Mouse (Mus musculus): ENCODE data around the gene Gm12216. TPM values are rescaled to one million over a fixed set of nuclear protein-coding genes. Genes with fewer than 3 reads are reported as not detected.
A peak's percentile ranks its signal among the peaks of the same experiment; 100 is the strongest.

Gene Gm12216
- polyA plus RNA-seq, 1 experiment from 2014 or later = 1.9 TPM

- H3K9ac ChIP-seq (ENCODE audit: low read length) = no peak overlapping the region
- H3K27ac ChIP-seq (replicated peaks) = no peak overlapping the region
- H3K4me1 ChIP-seq (replicated peaks; ENCODE audit: control insufficient read depth, insufficient read depth) = no peaks in the 10 kb centered on the region
- no peak for DNase-seq (ENCODE audit: low spot score)
- H3K4me2 ChIP-seq (replicated peaks; ENCODE audit: low read depth) = no peak overlapping the region
- H3K36me3 ChIP-seq (ENCODE audit: control insufficient read depth, insufficient read depth, low read length) = no peaks in the 10 kb centered on the region
- no peak overlapping the region for H3K4me3 ChIP-seq (ENCODE audit: low read depth, low read length)
- ATAC-seq (ENCODE audit: low FRiP score, low TSS enrichment) = no peak
- TF ChIP-seq EP300 (optimal IDR thresholded peaks at IDR 0.05) (no peak), CTCF (IDR thresholded peaks at IDR 0.05; ENCODE audit: low read depth) (no peak)
- 95% methylated on average over 6 of the region's 6 CpGs for WGBS
- no peaks in the 10 kb centered on the region for H3K27me3 ChIP-seq (ENCODE audit: control insufficient read depth, insufficient read depth, low read length)
- H3K9me3 ChIP-seq (ENCODE audit: control insufficient read depth, low read length) = no peaks in the 10 kb centered on the region
These were observed 40.9 kb upstream of the Gm12216 start for GRCm38 (mm10) chr11:53899981-53900380.

- DNase-seq (ENCODE audit: low spot score) (no peak), ATAC-seq (ENCODE audit: low FRiP score, low TSS enrichment) (no peak)
- no peak overlapping the region for H3K4me2 ChIP-seq (replicated peaks; ENCODE audit: low read depth)
- H3K4me3 ChIP-seq (ENCODE audit: low read depth, low read length) = no peak overlapping the region
- TF ChIP-seq EP300 (optimal IDR thresholded peaks at IDR 0.05) = no peak
- no peak for TF ChIP-seq CTCF (IDR thresholded peaks at IDR 0.05; ENCODE audit: low read depth)
- H3K27ac ChIP-seq (replicated peaks) = no peak overlapping the region
- no peak overlapping the region for H3K9ac ChIP-seq (ENCODE audit: low read length)
- H3K27me3 ChIP-seq (ENCODE audit: control insufficient read depth, insufficient read depth, low read length) = no peaks in the 10 kb centered on the region
- H3K4me1 ChIP-seq (replicated peaks; ENCODE audit: control insufficient read depth, insufficient read depth) = no peaks in the 10 kb centered on the region
- no peaks in the 10 kb centered on the region for H3K9me3 ChIP-seq (ENCODE audit: control insufficient read depth, low read length)
- no peaks in the 10 kb centered on the region for H3K36me3 ChIP-seq (ENCODE audit: control insufficient read depth, insufficient read depth, low read length)
- WGBS = 43% methylated on average over 3 of the region's 3 CpGs
These were observed 39.9 kb upstream of the Gm12216 start for GRCm38 (mm10) chr11:53899004-53899403.

- no peak overlapping the region for H3K9ac ChIP-seq (ENCODE audit: low read length)
- H3K4me3 ChIP-seq (ENCODE audit: low read depth, low read length) = no peak overlapping the region
- H3K4me1 ChIP-seq (replicated peaks; ENCODE audit: control insufficient read depth, insufficient read depth) = no peaks in the 10 kb centered on the region
- H3K27ac ChIP-seq (replicated peaks) = no peak overlapping the region
- no peak for TF ChIP-seq CTCF (IDR thresholded peaks at IDR 0.05; ENCODE audit: low read depth)
- TF ChIP-seq EP300 (optimal IDR thresholded peaks at IDR 0.05) = no peak
- no peak overlapping the region for H3K4me2 ChIP-seq (replicated peaks; ENCODE audit: low read depth)
- no peaks in the 10 kb centered on the region for H3K36me3 ChIP-seq (ENCODE audit: control insufficient read depth, insufficient read depth, low read length)
- no peaks in the 10 kb centered on the region for H3K9me3 ChIP-seq (ENCODE audit: control insufficient read depth, low read length)
- ATAC-seq (ENCODE audit: low FRiP score, low TSS enrichment) = no peak
- WGBS = 64% methylated on average over 6 of the region's 6 CpGs
- DNase-seq (ENCODE audit: low spot score) = no peak
- H3K27me3 ChIP-seq (ENCODE audit: control insufficient read depth, insufficient read depth, low read length) = no peaks in the 10 kb centered on the region
These were observed 37.9 kb upstream of the Gm12216 start for GRCm38 (mm10) chr11:53896935-53897334.

GRCm38 (mm10) chr11:53893451-53893850, 34.4 kb upstream of the Gm12216 start:
- Histone ChIP-seq H3K36me3 (ENCODE audit: control insufficient read depth, insufficient read depth, low read length) (no peaks in the 10 kb centered on the region), H3K27ac (replicated peaks) (peak overlapping the region; percentile 67; the same call in 1 of the 2 replicates), H3K27me3 (ENCODE audit: control insufficient read depth, insufficient read depth, low read length) (no peaks in the 10 kb centered on the region), H3K4me2 (replicated peaks; ENCODE audit: low read depth) (no peak overlapping the region), H3K9me3 (ENCODE audit: control insufficient read depth, low read length) (no peaks in the 10 kb centered on the region), H3K4me3 (ENCODE audit: low read depth, low read length) (no peak overlapping the region), H3K9ac (ENCODE audit: low read length) (no peak overlapping the region), H3K4me1 (replicated peaks; ENCODE audit: control insufficient read depth, insufficient read depth) (no peaks in the 10 kb centered on the region)
- ATAC-seq (ENCODE audit: low FRiP score, low TSS enrichment) (no peak), DNase-seq (ENCODE audit: low spot score) (no peak)
- TF ChIP-seq CTCF (IDR thresholded peaks at IDR 0.05; ENCODE audit: low read depth) (no peak), EP300 (optimal IDR thresholded peaks at IDR 0.05) (no peak)
- WGBS = 52% methylated on average over 2 of the region's 2 CpGs

GRCm38 (mm10) chr11:53892716-53893416, 33.8 kb upstream of the Gm12216 start:
- DNase-seq (ENCODE audit: low spot score) = peak; percentile 68
- Histone ChIP-seq H3K4me3 (ENCODE audit: low read depth, low read length) (no peak overlapping the region), H3K9ac (ENCODE audit: low read length) (no peak overlapping the region), H3K9me3 (ENCODE audit: control insufficient read depth, low read length) (no peaks in the 10 kb centered on the region), H3K4me2 (replicated peaks; ENCODE audit: low read depth) (no peak overlapping the region), H3K27me3 (ENCODE audit: control insufficient read depth, insufficient read depth, low read length) (no peaks in the 10 kb centered on the region), H3K36me3 (ENCODE audit: control insufficient read depth, insufficient read depth, low read length) (no peaks in the 10 kb centered on the region), H3K4me1 (replicated peaks; ENCODE audit: control insufficient read depth, insufficient read depth) (no peaks in the 10 kb centered on the region), H3K27ac (replicated peaks) (peak overlapping the region; percentile 67; the same call in 1 of the 2 replicates)
- no peak for ATAC-seq (ENCODE audit: low FRiP score, low TSS enrichment)
- TF ChIP-seq CTCF (IDR thresholded peaks at IDR 0.05; ENCODE audit: low read depth) = no peak
- no peak for TF ChIP-seq EP300 (optimal IDR thresholded peaks at IDR 0.05)
- WGBS = 41% methylated on average over 9 of the region's 9 CpGs
